Mouse (Mus musculus): ENCODE results near the gene Edf1.

Gene Edf1

GRCm38 (mm10) chr2:25583120-25583481 lies 25.5 kb downstream of the Edf1 start:
- peak; percentile 71 for DNase-seq

- DNase-seq = peak; percentile 68
Observed at GRCm38 (mm10) chr2:25583571-25583970, 25.9 kb downstream of the Edf1 start.

GRCm38 (mm10) chr2:25584152-25584551 lies 26.5 kb downstream of the Edf1 start:
- DNase-seq = peak; percentile 63

- peak; percentile 50 for DNase-seq
Observed at GRCm38 (mm10) chr2:25584856-25585255, 27.2 kb downstream of the Edf1 start.

- peak; percentile 54 for DNase-seq
Observed at GRCm38 (mm10) chr2:25585601-25586000, 28.0 kb downstream of the Edf1 start.

GRCm38 (mm10) chr2:25587290-25587689 lies 29.6 kb downstream of the Edf1 start:
- DNase-seq = no peak

GRCm38 (mm10) chr2:25588227-25588907 lies 30.7 kb downstream of the Edf1 start:
- no peak for DNase-seq

- no peak for DNase-seq
Observed at GRCm38 (mm10) chr2:25591863-25592262, 34.2 kb downstream of the Edf1 start.

- DNase-seq = no peak
Observed at GRCm38 (mm10) chr2:25596765-25597510, 39.3 kb downstream of the Edf1 start.

GRCm38 (mm10) chr2:25598749-25599148 lies 41.1 kb downstream of the Edf1 start:
- DNase-seq = no peak

GRCm38 (mm10) chr2:25600037-25600436 lies 42.4 kb downstream of the Edf1 start:
- no peak for DNase-seq

- no peak for DNase-seq
Observed at GRCm38 (mm10) chr2:25602526-25602925, 44.9 kb downstream of the Edf1 start.

- DNase-seq = peak; percentile 89
Observed at GRCm38 (mm10) chr2:25607761-25608622, 50.3 kb downstream of the Edf1 start, which contains the start of gene Rabl6. TSS of gene Rabl6 (minus strand) at chr2:25608521.

- DNase-seq = peak; percentile 65
Observed at GRCm38 (mm10) chr2:25608671-25609070, 51.0 kb downstream of the Edf1 start.

Data from cerebellum, adult 11-12 months (tissue).